22 mouse cellular contexts compared by ENCODE assay signal in the genomic region with DNA sequence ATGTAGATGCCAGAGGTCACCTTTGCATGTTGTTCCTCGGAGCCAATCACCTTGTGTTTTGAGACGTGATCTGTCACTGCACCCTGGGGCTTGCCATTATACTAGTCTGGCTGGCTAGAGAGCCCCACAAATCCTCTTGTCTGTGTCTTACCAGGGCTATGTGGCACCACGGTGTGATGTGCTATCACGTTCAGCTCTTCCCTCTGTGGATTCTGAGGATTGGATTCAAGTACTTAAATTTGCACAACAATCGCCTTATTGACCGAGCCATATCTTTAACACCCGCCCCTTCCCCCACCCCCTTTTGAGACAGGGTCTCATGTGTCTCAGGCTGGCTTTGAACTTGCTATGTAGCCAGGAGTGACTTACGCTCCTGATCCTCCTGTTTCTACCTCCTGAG.
"Had no signal": no experiment of that assay in that cellular context is flagged by ENCODE, and none has a peak within 500 bp of the region (broad histone marks: within the 10 kb centered on the region; RNA-seq: fewer than 3 reads in every experiment).

No protein-coding gene starts in this region.

- H3K27ac ChIP-seq: heart, embryonic 13.5 days; heart, embryonic 15.5 days; hindbrain, embryonic 13.5 days; hindbrain, embryonic 15.5 days; hindbrain, postnatal 0 days; layer of hippocampus, adult 2 months; limb, embryonic 13.5 days; limb, embryonic 15.5 days; liver, embryonic 12.5 days had no signal

- H3K9ac ChIP-seq: heart, embryonic 13.5 days; heart, embryonic 15.5 days; hindbrain, embryonic 13.5 days; hindbrain, embryonic 15.5 days; limb, embryonic 13.5 days; limb, embryonic 15.5 days; liver, embryonic 12.5 days had no signal

- H3K27me3 ChIP-seq: heart, embryonic 13.5 days; heart, embryonic 15.5 days; hindbrain, embryonic 13.5 days; hindbrain, embryonic 15.5 days; limb, embryonic 13.5 days; limb, embryonic 15.5 days; liver, embryonic 12.5 days had no signal

- H3K4me3 ChIP-seq: heart, embryonic 13.5 days; heart, embryonic 15.5 days; hindbrain, embryonic 13.5 days; hindbrain, embryonic 15.5 days; layer of hippocampus, adult 2 months; limb, embryonic 13.5 days; limb, embryonic 15.5 days; liver, embryonic 12.5 days had no signal

- H3K4me1 ChIP-seq: heart, embryonic 13.5 days; heart, embryonic 15.5 days; hindbrain, embryonic 15.5 days; limb, embryonic 13.5 days; limb, embryonic 15.5 days; liver, embryonic 12.5 days had no signal

- DNase-seq: gastrocnemius, postnatal 14 days; gastrocnemius, postnatal 36 days; heart, adult 18-20 months; heart, postnatal 14 days; heart, postnatal 36 days; kidney, adult 11 months; kidney, adult 2 months; kidney, postnatal 10 days; kidney, postnatal 25 days; kidney, postnatal 4 days; layer of hippocampus, adult 9-11 months; layer of hippocampus, postnatal 36 days; left cerebral cortex, postnatal 4 days had no signal

- H3K36me3 ChIP-seq: heart, embryonic 13.5 days; heart, embryonic 15.5 days; hindbrain, embryonic 13.5 days; hindbrain, embryonic 15.5 days; limb, embryonic 13.5 days; limb, embryonic 15.5 days; liver, embryonic 12.5 days had no signal

- H3K9me3 ChIP-seq: heart, embryonic 13.5 days; heart, embryonic 15.5 days; hindbrain, embryonic 13.5 days; hindbrain, embryonic 15.5 days; limb, embryonic 13.5 days; limb, embryonic 15.5 days; liver, embryonic 12.5 days had no signal
